Mouse (Mus musculus) myocyte (in vitro differentiated cells): ENCODE results near the gene Tpt1.

ENCODE experiments used
- CEBPB ChIP-seq: IDR thresholded peaks from 2 replicates; pipeline ENCODE4 v1.6.1; 2011; ENCODE audit warnings: mild to moderate bottlenecking, moderate library complexity; ENCODE audit not compliant: poor library complexity, insufficient read depth, severe bottlenecking
- E2F4 ChIP-seq: IDR thresholded peaks from one replicate; pipeline ENCODE4 v1.6.1; 2011; ENCODE audit warnings: mild to moderate bottlenecking, control low read depth, moderate library complexity; ENCODE audit not compliant: insufficient read depth
- MAX ChIP-seq: IDR thresholded peaks from one replicate; pipeline ENCODE4 v1.6.1; 2011; ENCODE audit warnings: low read depth, mild to moderate bottlenecking, control low read depth
- MYOD1 ChIP-seq, 3 experiments: IDR thresholded peaks; one replicate each; pipeline ENCODE4 v1.6.1; 2011; ENCODE audit warnings: control low read depth in 2 of 3, low read depth in 2 of 3, mild to moderate bottlenecking in 2 of 3, moderate library complexity in 1 of 3; ENCODE audit not compliant: insufficient read length in 2 of 3, control insufficient read depth in 1 of 3
- MYOG ChIP-seq, 3 experiments: IDR thresholded peaks; one replicate each; pipeline ENCODE4 v1.6.1; 2011; ENCODE audit warnings: control low read depth in 2 of 3, low read depth in 2 of 3, mild to moderate bottlenecking in 2 of 3; ENCODE audit not compliant: insufficient read length in 2 of 3, control insufficient read depth in 1 of 3, insufficient read depth in 1 of 3
- POLR2A ChIP-seq: IDR thresholded peaks from one replicate; pipeline ENCODE4 v1.6.1; 2011; ENCODE audit warnings: low read depth, mild to moderate bottlenecking, control low read depth, moderate library complexity; ENCODE audit not compliant: insufficient read length
- POLR2AphosphoS2 ChIP-seq: IDR thresholded peaks from one replicate; pipeline ENCODE4 v1.6.1; 2011; ENCODE audit warnings: low read depth, control low read depth; ENCODE audit not compliant: insufficient read length
- REST ChIP-seq: IDR thresholded peaks from one replicate; pipeline ENCODE4 v1.6.1; 2011; ENCODE audit warnings: mild to moderate bottlenecking, control low read depth, moderate library complexity; ENCODE audit not compliant: insufficient read depth, insufficient read length
- SRF ChIP-seq: IDR thresholded peaks from one replicate; pipeline ENCODE4 v1.6.1; 2011; ENCODE audit warnings: low read depth; ENCODE audit not compliant: control insufficient read depth, insufficient read length
- TCF12 ChIP-seq: IDR thresholded peaks from one replicate; pipeline ENCODE4 v1.6.1; 2011; ENCODE audit warnings: mild to moderate bottlenecking, control low read depth; ENCODE audit not compliant: poor library complexity, insufficient read depth, severe bottlenecking
- TCF3 ChIP-seq: IDR thresholded peaks from one replicate; pipeline ENCODE4 v1.6.1; 2011; ENCODE audit warnings: low read depth, control low read depth; ENCODE audit not compliant: insufficient read length
- USF1 ChIP-seq: IDR thresholded peaks from one replicate; pipeline ENCODE4 v1.6.1; 2011; ENCODE audit warnings: low read depth, mild to moderate bottlenecking, control low read depth, moderate library complexity

DNA sequence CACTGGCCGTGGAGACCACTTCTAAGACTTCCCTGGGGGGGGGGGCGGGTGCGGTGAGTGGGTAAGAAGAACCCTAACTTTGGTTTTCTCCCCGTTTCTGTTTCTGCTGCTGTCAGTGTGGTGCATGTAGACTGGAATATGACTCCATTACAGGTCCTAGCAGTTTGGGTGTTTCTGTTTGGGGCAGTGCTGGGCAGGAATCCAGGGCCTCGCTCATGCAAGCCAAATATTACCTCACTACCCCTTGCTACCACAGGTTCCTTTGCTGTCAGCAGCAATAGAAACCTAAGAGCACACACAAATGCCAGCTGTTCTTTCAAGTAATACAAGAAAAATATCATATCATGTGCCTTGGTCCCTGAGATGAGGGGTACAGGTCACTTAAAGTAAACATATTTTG lies 24.9 kb upstream of the Tpt1 start:
- no peak for TF ChIP-seq POLR2A
- no peak for TF ChIP-seq REST
- no peak for TF ChIP-seq TCF12
- TF ChIP-seq MYOG (IDR thresholded peaks at IDR 0.05; ENCODE audit: control insufficient read depth in 1 of 3, insufficient read depth in 1 of 3, insufficient read length in 2 of 3, low read depth in 2 of 3), result no peak
- TF ChIP-seq E2F4, result no peak
- TF ChIP-seq MYOD1 (IDR thresholded peaks at IDR 0.05; ENCODE audit: control insufficient read depth in 1 of 3, insufficient read length in 2 of 3, low read depth in 2 of 3), result no peak
- no peak for TF ChIP-seq POLR2AphosphoS2
- no peak for TF ChIP-seq SRF
- TF ChIP-seq USF1, result no peak
- TF ChIP-seq MAX, result no peak
- TF ChIP-seq CEBPB, result no peak
- no peak for TF ChIP-seq TCF3
